Mouse (Mus musculus): ENCODE measurements around the gene Scn10a.

- no peak for TF ChIP-seq CTCF (IDR thresholded peaks at IDR 0.05 in 2 of 3, conservative IDR thresholded peaks at IDR 0.05 in 1 of 3; ENCODE audit: control insufficient read depth in 1 of 3, insufficient read depth in 1 of 3, low read depth in 2 of 3, low read length in 3 of 3, poor library complexity in 1 of 3, severe bottlenecking in 1 of 3)
- no peak for TF ChIP-seq POLR2A (IDR thresholded peaks at IDR 0.05; ENCODE audit: control insufficient read depth in 1 of 2, insufficient read depth in 1 of 2, low read depth in 1 of 2, low read length in 2 of 2, poor library complexity in 1 of 2)
- no peak for TF ChIP-seq JUND (IDR thresholded peaks at IDR 0.05; ENCODE audit: low read depth, low read length)
- TF ChIP-seq MYC (IDR thresholded peaks at IDR 0.05; ENCODE audit: low read depth, low read length), result no peak
- TF ChIP-seq ZKSCAN1 (IDR thresholded peaks at IDR 0.05; ENCODE audit: low read depth, low read length), result no peak
- TF ChIP-seq EP300 (IDR thresholded peaks at IDR 0.05; ENCODE audit: low read depth in 1 of 2, low read length in 2 of 2), result no peak
- no peak for TF ChIP-seq MAFK (IDR thresholded peaks at IDR 0.05; ENCODE audit: borderline replicate concordance, low read depth, low read length)
- TF ChIP-seq POLR2AphosphoS2 (IDR thresholded peaks at IDR 0.05; ENCODE audit: low read length), result no peak
- TF ChIP-seq KAT2A (conservative IDR thresholded peaks at IDR 0.05; ENCODE audit: low read depth, low read length), result no peak
- TF ChIP-seq USF1 (IDR thresholded peaks at IDR 0.05; ENCODE audit: low read depth, low read length), result no peak
- TF ChIP-seq TCF12 (IDR thresholded peaks at IDR 0.05; ENCODE audit: low read depth, low read length), result no peak
- TF ChIP-seq MXI1 (IDR thresholded peaks at IDR 0.05; ENCODE audit: low read depth, low read length), result no peak
Observed at GRCm38 (mm10) chr9:119563617-119564016, 155.5 kb downstream of the Scn10a start.
